Mouse (Mus musculus) heart, postnatal 14 days (tissue): ENCODE results near the gene Ryr3. TPM values are rescaled to one million over a fixed set of nuclear protein-coding genes. Genes with fewer than 3 reads are reported as not detected.

Experiments
- DNase-seq, 2 experiments: peaks; one replicate each; pipeline ENCODE4 v3.0.0; 2021 to 2022
- intact Hi-C: fragments of 180-260 bp; cut with DNase I; formaldehyde crosslinking; loops from one replicate; pipeline ENCODE4 v1.15.1; 2025
- total RNA-seq, 2 experiments: library from RNA; stranded (reverse); gene quantifications; 2 replicates each; pipeline ENCODE4 v1.2.3; 2021

Ryr3 gene
- total RNA-seq, 2 experiments from 2014 or later: 1.00 to 1.4 TPM

DNA sequence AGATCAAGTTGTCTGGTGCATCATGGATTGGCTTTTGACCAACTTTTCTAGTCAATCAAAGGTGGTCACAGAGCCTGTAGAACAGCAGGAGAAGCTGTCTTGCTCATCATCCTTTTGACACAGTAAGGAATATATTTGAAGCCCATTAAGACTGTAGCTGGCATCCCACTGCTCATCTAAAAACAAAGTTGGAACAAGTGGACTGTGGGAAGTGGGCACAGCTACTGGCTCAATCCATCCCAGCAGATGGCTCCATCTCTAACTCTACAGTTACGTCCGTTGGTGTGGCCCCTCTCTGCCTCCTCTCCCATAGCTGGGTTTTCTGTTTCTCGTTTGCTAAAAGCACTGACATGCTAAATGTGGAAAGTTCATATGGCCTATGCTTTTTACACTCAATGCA is 400.9 kb downstream of the Ryr3 start:
- DNase-seq: no peak
- intact Hi-C loops: no loop called here

DNA sequence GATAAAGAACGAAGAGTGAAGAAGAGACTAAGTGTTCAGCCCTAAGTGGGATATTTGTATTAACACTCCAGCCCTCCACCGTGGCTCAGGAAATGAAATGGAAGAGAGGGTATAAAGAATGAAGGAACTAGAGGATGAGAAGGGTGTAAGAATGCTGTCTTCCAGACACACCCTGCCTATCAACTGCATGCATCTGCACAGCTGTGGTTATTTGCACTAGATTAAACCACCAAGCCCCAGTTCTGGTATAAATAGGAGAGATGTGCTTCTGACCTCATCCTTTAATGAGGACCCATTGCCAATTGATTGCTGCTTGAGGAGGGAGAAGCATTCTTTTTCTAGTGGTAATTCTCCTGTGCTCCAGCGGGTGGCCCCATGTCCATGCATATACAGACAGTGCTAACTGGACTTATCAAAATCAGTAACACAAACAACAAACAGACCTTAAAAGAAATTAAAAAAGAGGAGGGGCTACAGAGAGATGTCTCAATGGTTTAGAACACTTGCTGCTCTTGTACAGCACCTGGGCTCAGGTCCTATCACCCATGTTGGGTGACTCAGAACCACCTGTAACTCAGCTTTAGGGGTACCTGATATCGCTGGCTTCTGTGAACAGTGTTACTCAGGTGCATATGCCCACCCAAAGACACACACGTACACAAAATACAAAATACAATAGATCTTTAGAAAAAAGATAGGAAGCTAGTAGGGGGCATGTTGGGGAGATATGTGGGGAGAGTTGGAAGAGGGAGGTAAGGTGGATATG is 404.1 kb downstream of the Ryr3 start:
- DNase-seq: no peak
- intact Hi-C loops: no loop called here

DNA sequence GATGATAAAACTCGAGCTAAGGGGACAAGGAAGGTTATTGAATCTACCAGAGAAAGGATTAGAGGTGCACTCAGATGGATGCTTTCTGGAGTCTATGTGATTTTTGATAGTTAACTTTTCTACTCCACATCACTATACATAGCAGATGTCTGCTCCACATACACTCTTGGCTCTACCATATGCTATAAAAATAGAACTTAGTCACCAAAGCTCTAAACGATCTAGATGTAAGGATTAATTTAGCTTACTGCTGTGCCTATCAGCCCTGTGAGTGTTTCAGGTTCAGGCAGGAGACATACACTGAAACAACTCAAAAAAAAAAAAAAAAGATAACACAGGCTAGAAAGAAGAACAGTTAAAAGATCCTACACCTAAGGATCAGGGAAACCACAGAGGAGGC is 410.9 kb downstream of the Ryr3 start:
- intact Hi-C loops: no loop called here
- DNase-seq: no peak

- intact Hi-C loops: loop anchor here (2.0 to 5.0 kb wide), 3 partner anchors 432 to 632 kb away; no protein-coding TSS in a partner anchor
- DNase-seq: peak; percentile 39 to 71
Measured at GRCm38 (mm10) chr2:112799995-112800353, 416.9 kb downstream of the Ryr3 start.

DNA sequence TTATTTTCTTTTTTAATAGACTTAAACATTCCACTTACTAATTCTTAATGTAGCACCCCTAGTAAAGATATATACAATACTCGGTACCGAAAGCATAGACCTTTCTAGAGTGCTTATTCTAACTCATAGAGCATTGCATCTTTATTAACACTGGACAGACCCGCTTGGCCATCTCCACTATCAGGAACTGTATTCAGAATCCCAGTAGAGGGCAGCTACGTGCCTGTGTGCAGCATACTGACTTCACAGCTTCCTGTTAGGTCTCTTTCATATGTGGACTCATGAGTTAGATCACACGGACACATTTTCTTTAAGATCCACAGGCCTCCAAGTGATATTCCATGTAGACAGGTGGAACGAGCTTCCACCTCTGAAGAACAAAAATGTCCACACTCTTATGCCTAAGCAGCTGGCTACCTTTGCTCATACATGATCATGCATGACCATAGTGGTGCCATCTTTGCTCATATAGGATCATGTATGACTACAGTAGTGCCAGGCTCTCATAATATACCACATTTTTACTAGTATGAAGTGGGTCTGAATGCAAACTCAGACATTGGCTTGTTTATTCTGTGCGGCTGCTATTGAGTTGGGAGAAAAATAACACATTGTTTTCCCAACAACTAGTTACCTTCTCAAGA is 417.4 kb downstream of the Ryr3 start:
- DNase-seq: no peak
- intact Hi-C loops: no loop called here

DNA sequence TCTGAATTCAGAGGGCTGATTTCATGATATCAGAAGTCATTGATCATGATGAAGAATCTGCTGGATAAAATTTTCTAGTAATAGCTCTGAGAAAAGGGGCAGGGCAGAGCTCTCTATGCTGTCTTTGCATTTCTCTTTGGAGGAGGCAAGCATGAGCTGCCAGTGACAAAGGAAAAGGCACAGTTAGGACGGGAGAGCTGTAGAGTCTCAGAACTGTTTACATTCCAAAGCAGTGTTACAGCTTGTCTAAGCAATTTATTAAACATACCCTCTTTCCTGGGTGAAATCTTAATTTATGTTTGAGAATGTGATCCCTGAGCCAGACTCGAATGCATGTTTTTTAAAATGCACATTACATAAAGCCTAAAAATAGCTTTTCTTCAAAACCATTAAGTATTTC is 435.3 kb downstream of the Ryr3 start:
- DNase-seq: no peak
- intact Hi-C loops: no loop called here

DNA sequence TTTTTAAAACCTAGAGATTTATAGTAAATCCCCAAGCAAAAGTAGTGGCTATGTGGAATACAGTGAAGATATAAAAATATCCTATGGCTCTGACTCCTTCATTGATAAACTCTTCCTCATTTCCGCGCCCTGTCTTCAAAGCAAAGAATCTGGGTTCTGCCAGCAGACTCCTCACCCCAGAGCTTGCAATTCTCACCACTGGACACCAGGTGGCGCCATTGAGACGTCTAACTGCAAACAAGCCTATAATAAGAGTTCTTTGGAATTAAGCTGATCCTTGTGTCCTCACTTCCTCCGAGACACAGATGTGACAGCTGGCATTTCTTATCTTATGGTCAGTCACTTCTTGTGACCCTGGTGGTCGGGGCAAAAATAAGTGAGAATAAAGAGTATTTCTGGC is 442.1 kb downstream of the Ryr3 start:
- DNase-seq: peak; percentile 63 to 66

GRCm38 (mm10) chr2:112767665-112768064 is 449.2 kb downstream of the Ryr3 start:
- DNase-seq: peak in 1 of 2 experiments; percentile 15
- intact Hi-C loops: loop anchor here (2.0 to 10.0 kb wide), 2 partner anchors 267 to 393 kb away; partner anchors contain the start of gene Katnbl1

More for the DNA sequence above, 442.1 kb downstream of the Ryr3 start:
- intact Hi-C loops: no loop called here

DNA sequence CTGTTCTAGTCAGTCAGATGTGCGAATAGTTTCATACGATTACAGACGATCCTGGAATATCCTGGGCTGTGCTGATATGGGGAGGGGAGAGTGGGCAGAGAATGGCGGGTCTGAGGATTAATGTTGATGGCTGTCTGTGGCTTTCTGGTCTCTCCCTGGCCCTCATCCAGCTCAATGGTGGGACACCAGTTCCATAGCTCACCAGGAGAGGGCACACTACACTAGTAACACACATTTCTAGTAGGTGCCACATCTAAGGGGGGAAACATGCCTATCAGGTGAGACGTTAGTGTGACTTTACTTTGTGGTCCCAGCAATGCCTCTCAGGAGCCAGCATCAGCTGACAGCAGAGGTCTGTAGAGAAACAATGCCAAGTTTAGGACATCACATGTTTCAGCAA is 451.9 kb downstream of the Ryr3 start:
- peak in 1 of 2 experiments; percentile 31 for DNase-seq
- intact Hi-C loops: loop anchor here (2.0 to 10.0 kb wide), 2 partner anchors 226 to 390 kb away; partner anchors contain the start of gene Katnbl1

- intact Hi-C loops: loop anchor here (2.0 to 10.0 kb wide), 2 partner anchors 225 to 389 kb away; partner anchors contain the start of gene Katnbl1
Measured at GRCm38 (mm10) chr2:112764274-112764673, 452.6 kb downstream of the Ryr3 start.

DNA sequence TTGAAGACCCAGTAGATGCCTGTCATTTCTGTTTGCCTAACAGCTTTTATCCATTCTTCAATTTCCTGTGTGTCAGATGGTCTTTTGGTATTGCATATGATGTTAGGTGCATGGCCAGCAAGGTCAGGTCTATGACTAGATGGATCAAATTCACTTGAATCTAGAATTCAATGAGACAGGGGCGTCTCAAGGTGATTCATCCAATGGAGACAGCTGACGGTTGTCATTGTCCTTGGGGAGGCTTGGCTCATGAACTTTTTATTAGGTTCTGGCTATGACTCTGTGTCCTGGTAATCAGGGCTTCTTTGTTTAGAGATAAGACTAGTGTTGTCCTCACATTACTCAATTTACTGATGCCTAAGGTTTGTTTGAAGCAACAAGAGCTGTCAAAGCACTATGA is 454.9 kb downstream of the Ryr3 start:
- intact Hi-C loops: loop anchor here (10.0 kb wide), 1 partner anchor 387 kb away; the partner anchor contains the start of gene Katnbl1

More at GRCm38 (mm10) chr2:112764274-112764673, 452.6 kb downstream of the Ryr3 start:
- no peak for DNase-seq

DNA sequence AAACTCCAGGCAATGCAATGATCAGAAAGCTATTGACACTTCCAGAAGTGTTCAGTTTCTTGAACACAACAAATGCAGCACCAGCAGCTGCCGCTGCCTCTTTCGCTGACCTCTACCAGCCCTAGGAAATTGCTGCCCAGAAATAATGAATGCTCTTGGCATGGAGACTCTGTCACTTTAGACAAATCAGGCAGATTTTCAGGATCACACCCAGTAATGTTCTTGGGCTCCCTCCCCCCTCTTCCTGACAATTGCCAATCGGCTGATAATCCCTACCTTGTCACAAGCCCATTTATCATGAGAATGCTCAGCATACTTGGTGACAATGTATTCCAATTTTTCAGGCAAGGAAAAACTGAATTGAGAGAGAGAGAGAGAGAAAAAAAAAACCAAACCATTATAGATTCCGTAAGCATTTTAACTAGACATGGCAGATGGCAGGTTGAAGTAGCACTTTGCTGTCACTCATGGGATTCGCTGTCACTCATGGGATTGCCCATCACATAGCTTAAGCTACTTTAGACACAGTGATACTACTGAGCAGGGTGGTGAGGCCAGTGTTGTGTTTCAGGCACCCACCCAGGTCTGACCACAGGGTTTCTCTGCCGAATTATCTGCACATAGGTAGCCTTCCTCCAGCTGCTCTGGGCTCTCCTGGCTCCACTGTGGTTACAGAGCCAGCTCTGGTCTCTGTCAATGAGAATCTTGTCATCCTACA is 455.5 kb downstream of the Ryr3 start:
- intact Hi-C loops: loop anchor here (10.0 kb wide), 1 partner anchor 387 kb away; the partner anchor contains the start of gene Katnbl1
- DNase-seq: peak in 1 of 2 experiments; percentile 8

More for the DNA sequence above, 454.9 kb downstream of the Ryr3 start:
- no peak for DNase-seq

DNA sequence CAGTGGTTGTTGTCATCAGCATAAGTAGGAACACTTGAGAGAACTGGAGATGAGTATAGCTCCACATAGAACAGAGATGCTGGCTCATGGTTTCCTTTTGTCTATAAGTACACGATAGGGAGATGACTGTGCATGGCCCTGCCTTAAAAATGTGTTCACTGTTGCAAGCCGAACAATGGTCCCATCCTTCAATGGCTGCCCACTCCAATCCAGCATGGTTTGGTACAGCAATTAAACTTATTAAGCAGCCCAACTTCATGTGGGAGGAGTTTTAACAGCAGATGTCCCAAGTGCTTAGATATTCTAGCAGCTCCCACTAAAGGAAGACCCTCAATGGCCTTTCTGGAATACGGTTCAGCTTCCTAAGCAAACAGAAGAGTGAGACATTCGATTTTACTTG is 456.2 kb downstream of the Ryr3 start:
- intact Hi-C loops: loop anchor here (10.0 kb wide), 1 partner anchor 386 kb away; the partner anchor contains the start of gene Katnbl1
- DNase-seq: no peak

GRCm38 (mm10) chr2:112759678-112760077 is 457.2 kb downstream of the Ryr3 start:
- peak in 1 of 2 experiments; percentile 13 for DNase-seq
- intact Hi-C loops: loop anchor here (10.0 kb wide), 1 partner anchor 385 kb away; the partner anchor contains the start of gene Katnbl1

- intact Hi-C loops: no loop called here
- DNase-seq: no peak
Measured at GRCm38 (mm10) chr2:112758732-112759131, 458.2 kb downstream of the Ryr3 start.

- intact Hi-C loops: no loop called here
- no peak for DNase-seq
Measured at GRCm38 (mm10) chr2:112753316-112753715, 463.6 kb downstream of the Ryr3 start.

- intact Hi-C loops: no loop called here
- no peak for DNase-seq
Measured at GRCm38 (mm10) chr2:112751416-112751815, 465.5 kb downstream of the Ryr3 start.

- no peak for DNase-seq
- intact Hi-C loops: no loop called here
Measured at GRCm38 (mm10) chr2:112748532-112748931, 468.4 kb downstream of the Ryr3 start.

DNA sequence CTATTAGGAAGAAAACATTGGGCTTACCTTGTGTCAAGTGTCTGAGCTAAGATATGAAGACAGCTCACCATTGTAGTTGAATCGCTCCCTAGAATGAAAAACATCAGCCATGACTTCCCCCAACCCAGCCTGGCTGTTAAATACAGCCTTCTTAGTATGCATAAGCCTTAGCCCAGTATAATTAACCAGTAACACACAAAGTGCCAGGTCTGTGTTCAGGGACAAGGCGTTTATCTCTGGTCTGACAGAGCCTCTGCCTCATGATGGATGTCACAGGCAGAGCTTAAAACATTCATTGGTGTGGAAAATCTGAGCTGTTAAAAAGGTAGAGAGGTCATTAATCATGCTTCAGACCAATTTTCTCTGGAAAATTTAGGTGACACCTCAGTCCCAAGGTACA is 484.0 kb downstream of the Ryr3 start:
- no peak for DNase-seq
- intact Hi-C loops: no loop called here

GRCm38 (mm10) chr2:112727842-112728241 is 489.1 kb downstream of the Ryr3 start:
- peak in 1 of 2 experiments; percentile 4 for DNase-seq
- intact Hi-C loops: no loop called here

DNA sequence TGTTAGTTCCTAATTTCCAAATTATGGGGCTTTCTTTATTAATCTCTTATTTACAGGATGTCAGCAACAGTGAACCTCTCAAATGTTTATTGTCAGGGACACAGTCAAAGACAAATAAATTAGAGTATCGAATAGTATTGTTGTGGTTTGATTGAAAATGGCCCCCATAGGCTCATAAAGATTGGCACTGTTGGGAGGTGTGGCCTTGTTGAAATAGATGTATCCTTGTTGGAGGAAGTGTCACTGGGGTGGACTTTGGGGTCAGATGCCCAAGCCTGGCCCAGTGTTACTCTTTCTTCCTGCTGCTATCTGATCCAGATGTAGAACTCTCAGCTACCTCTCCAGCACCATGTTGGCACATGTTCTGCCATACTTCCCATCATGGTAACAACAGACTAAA is 495.7 kb downstream of the Ryr3 start:
- intact Hi-C loops: no loop called here
- no peak for DNase-seq
